Mouse (Mus musculus) cortical plate, adult 2 months (tissue): ENCODE measurements around the gene Tuba3a. TPM values are rescaled to one million over a fixed set of nuclear protein-coding genes. Genes with fewer than 3 reads are reported as not detected.
"Not testable (repeated sequence)": the region's sequence is repeated elsewhere in the genome, so short reads cannot be mapped to it uniquely, and the experiment has no call there.

ENCODE experiments used
- H3K27ac ChIP-seq: fragments of 200-500 bp; 2 replicates; pipeline ENCODE4 v1.5.1; 2012; ENCODE audit warnings: low read length, control low read depth, inconsistent platforms; ENCODE audit not compliant: insufficient read depth
- H3K4me1 ChIP-seq: fragments of 200-500 bp; 2 replicates; pipeline ENCODE4 v1.6.1; 2011; ENCODE audit warnings: low read length; ENCODE audit not compliant: control insufficient read depth, insufficient read depth
- H3K4me3 ChIP-seq: fragments of 200-500 bp; 2 replicates; pipeline ENCODE4 v1.5.1; 2011; ENCODE audit warnings: mild to moderate bottlenecking, low read length, control low read depth; ENCODE audit not compliant: insufficient read depth
- CTCF ChIP-seq: fragments of 200-500 bp; IDR thresholded peaks from 2 replicates; pipeline ENCODE4 v1.5.1; 2011; ENCODE audit warnings: mild to moderate bottlenecking, control low read depth, low read length; ENCODE audit not compliant: insufficient read depth; ENCODE audit errors: extremely low read depth
- POLR2A ChIP-seq: fragments of 200-500 bp; IDR thresholded peaks from 2 replicates; pipeline ENCODE4 v1.6.1; 2011; ENCODE audit warnings: mild to moderate bottlenecking, low read length, control low read depth; ENCODE audit not compliant: insufficient read depth; ENCODE audit errors: extremely low read depth
- polyA plus RNA-seq: library from polyadenylated mRNA; depleted of rRNA; stranded (reverse); fragments of >200 nt; gene quantifications from 2 replicates; pipeline ENCODE4 v1.2.3, GENCODE M21; 2012

Gene Tuba3a
- polyA plus RNA-seq, 1 experiment = not detected

DNA sequence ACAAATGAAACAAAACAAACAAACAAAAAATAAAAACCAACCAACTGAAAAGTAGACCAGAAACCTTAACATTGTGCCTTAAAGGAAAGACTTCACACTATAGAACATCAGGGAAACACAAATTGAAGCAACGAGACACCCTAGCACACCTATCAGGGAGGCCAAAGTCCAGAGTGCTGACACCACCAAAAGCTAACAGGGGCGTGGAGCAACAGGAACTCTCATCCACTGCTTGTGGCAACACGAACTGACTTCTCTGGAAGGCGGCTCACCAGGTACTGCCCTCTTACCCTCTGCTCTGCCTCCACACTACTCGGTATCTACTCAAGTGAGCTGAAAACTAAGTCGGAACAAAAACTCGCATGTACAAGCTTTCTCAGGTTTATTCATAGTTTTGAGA lies 6.4 kb upstream of the Tuba3a start:
- Histone ChIP-seq H3K4me1 (peaks cover 3% of the 10 kb centered on the region), H3K27ac (no peak overlapping the region), H3K4me3 (no peak overlapping the region)
- TF ChIP-seq POLR2A (no peak), CTCF (no peak)

DNA sequence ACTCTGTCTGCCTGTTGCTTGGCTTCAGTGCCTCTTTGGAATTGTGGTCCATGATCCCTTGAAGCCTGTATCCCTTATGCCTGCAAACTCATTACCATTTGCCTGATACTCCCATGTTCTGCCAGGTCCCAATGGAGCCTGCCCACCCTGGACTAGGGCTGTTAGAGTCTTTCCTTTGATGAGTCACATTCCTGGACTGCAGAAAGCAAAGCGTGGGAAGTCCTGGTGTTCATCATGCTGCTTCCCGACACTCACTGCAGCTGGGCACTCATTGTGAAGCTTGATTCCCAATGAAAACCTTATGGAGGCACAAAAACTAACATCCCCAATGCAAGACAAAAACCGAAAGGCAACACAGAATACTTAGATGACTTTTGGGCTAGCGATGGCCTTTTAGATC lies 5.5 kb upstream of the Tuba3a start:
- H3K4me3 ChIP-seq = no peak overlapping the region
- no peak overlapping the region for H3K27ac ChIP-seq
- TF ChIP-seq POLR2A (no peak), CTCF (no peak)
- H3K4me1 ChIP-seq = peaks cover 5% of the 10 kb centered on the region

DNA sequence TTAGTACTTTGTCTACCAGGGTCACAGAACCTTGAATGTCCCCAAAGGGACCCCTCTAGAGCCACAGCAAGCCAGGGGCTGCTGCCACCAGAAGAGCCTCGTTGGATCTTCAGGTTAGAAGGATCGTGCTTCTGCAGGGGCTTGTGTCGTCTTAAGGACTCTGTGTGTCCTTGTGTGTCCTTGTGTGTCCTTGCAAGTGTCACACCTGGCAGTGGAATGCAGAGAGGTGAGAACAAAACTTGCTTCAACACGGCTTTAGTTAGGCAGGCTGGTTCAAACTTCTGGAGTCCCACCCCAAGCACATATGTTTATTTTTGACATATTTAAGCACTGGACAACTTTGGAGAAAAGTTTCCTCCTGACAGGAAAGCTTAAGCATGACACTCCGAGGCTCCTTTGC lies 2.9 kb upstream of the Tuba3a start:
- H3K4me1 ChIP-seq = peaks cover 5% of the 10 kb centered on the region
- no peak overlapping the region for H3K27ac ChIP-seq
- no peak overlapping the region for H3K4me3 ChIP-seq
- no peak for TF ChIP-seq POLR2A
- TF ChIP-seq CTCF = no peak

DNA sequence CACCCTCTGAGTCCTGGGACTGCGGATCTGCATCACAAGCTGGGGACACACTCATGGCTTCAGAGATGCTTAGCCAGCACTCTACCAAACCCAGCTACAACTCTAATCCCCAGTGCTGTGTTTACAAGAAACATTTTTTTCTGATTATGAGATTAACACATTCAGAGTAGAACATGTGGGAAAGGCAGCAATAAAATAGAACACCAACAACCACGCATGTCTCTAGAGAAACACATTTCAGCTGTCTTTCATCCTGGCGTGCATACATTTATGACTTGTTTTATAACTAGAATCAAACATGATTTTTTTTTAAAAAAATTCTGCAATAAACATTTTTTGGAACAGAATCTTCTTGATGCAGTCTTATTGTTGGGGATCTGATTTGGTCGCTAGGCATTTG lies 1.1 kb upstream of the Tuba3a start:
- no peak for TF ChIP-seq CTCF
- TF ChIP-seq POLR2A = no peak
- Histone ChIP-seq H3K4me3 (no peak overlapping the region), H3K27ac (no peak overlapping the region), H3K4me1 (peaks cover 5% of the 10 kb centered on the region)

DNA sequence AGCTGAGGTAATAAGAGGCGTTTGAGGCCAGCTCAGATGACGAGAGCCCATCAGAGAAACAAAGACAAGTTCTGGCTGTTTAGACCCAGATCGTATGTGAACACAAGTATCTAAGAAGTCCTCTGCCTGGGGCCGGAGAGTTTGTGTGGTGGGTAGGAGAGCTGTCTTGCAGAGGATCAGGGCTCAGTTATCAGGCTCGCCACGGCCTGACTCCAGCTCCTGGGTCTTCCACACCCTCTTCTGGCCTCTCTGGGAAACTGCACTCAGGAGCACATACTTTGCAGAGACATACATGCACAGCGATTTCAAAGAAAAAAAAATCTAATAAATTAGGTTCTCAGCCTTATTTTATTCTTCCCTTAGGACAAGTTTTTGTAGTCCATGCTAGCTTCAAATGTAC lies 1.1 kb downstream of the Tuba3a start:
- H3K27ac ChIP-seq = no peak overlapping the region
- H3K4me1 ChIP-seq = peaks cover 5% of the 10 kb centered on the region
- no peak for TF ChIP-seq POLR2A
- TF ChIP-seq CTCF = no peak
- no peak overlapping the region for H3K4me3 ChIP-seq

DNA sequence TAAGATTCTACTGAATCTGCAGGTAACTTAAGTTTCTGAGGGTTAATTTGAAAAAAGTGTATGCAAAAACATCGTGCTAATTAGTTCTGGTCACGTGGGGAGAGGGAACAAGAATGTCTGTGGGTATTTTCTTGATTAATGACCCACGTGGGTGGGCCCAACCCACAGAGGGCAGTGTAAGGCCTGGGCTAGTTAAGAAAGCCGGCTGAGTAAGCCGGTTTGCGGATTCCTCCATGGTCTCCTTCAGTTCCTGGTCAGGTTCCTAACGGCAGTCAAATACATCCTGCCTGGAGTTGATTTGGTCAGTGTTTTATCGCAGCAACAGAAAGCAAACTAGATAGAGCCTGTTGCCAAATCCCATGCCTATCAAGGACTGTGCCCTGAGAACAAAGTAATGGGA lies 1.6 kb downstream of the Tuba3a start:
- TF ChIP-seq POLR2A (no peak), CTCF (no peak)
- no peak overlapping the region for H3K4me3 ChIP-seq
- no peak overlapping the region for H3K27ac ChIP-seq
- H3K4me1 ChIP-seq = peaks cover 5% of the 10 kb centered on the region

DNA sequence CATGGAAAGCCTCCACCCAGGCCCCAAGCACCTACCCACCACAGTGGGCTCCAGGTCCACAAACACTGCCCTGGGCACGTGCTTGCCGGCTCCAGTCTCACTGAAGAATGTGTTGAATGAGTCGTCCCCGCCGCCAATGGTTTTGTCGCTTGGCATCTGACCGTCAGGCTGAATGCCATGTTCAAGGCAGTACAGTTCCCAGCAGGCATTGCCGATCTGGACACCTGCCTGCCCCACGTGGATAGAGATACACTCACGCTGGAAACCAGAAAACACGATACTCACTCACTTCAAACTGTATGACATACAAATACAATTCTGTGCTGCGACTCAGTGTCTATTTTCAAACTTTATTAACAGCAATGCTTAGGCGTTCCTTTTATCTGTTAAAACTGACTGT lies 3.1 kb downstream of the Tuba3a start:
- not testable (repeated sequence) for H3K27ac ChIP-seq, H3K4me1 ChIP-seq, H3K4me3 ChIP-seq

DNA sequence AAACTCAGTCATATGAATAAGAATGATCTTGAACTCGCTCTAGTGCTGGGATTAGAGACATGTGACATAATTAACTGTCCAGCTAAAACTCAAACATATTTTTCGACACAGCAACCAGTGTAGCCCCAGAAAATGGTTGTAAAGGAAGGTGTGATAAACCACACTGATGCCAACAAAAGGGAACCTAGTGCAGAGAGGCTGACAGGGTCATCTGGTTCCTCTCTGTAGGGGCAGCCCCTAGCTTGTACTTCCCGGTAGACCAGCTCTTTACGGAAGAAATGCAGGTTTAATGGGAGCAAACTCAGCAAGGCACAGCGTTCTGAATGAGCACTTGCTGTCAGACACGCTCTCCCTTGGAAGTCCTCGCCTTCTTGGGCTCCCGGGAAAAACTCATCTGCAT lies 6.1 kb downstream of the Tuba3a start:
- TF ChIP-seq CTCF (no peak), POLR2A (no peak)
- Histone ChIP-seq H3K4me3 (no peak overlapping the region), H3K27ac (no peak overlapping the region), H3K4me1 (no peaks in the 10 kb centered on the region)

DNA sequence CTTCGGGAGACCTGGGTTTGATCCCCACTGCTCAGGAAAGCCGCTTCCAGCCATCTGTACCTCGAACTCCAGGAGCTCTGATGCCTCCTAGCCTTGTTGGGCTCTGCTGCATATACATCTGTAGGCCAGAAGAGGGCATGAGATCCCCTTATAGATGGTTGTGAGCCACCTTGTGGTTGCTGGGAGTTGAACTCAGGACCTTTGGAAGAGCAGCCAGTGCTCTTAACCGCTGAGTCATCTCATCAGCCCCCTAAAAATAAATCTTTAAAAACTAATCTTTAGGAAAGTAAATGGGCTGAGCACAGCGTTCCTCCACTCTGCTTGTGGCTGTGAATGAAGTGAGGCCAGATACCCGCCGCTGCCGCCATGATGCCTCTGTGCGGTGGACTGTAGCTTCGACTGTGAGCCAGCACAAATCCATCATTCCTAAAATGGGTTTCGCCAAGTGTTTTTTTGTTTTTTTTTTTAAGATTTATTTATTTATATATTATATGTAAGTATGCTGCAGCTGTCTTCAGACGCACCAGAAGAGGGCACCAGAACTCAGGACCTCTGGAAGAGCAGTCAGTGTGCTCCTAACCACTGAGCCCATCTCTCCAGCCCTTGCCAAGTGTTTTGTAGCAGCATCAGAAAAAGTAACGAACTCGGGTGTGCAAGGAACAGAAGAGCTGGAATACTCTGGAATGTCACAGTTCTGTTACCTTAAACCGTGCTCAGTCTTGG lies 10.8 kb downstream of the Tuba3a start:
- Histone ChIP-seq H3K4me1 (no peaks in the 10 kb centered on the region), H3K4me3 (no peak overlapping the region), H3K27ac (no peak overlapping the region)
- TF ChIP-seq POLR2A = no peak
- TF ChIP-seq CTCF = peak; percentile 55

DNA sequence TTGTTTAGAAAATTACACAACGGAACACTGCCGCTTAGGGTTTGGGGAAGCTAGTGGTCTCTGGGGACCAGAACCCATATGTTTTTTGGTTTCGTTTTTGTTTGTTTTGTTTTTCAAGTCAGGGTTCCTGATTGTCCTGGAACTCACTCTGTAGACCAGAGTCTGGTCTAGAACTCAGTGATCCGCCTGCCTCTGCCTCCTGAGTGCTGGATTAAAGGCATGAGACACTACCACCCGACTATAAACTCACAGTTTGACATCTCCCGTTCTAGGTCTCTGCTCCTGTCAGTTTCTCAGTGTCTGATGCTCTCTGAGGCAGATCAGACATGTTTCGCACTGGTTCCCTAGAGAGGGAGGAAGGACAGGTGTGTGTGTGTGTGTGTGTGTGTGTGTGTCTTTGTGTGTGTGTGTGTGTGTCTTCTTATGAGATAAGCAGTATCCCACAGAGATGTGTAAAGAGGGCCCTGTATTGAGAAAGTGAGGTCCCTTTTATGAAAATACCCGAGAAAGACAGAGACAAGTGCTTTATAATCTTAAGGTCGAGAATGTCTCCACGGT lies 13.5 kb downstream of the Tuba3a start:
- H3K27ac ChIP-seq = no peak overlapping the region
- H3K4me1 ChIP-seq = no peaks in the 10 kb centered on the region
- H3K4me3 ChIP-seq = no peak overlapping the region
- TF ChIP-seq POLR2A (no peak), CTCF (no peak)
